8 mouse cellular contexts compared by ENCODE assay signal in genomic region chr8:83389316-83390005, GRCm38 (mm10). TPM values are rescaled to one million over a fixed set of nuclear protein-coding genes. Genes with fewer than 3 reads are reported as not detected.
DNase-seq lines count a peak whose midpoint lies in the region; ATAC-seq and TF ChIP-seq lines count a peak whose summit lies in the region.

Clgn (plus strand) TSS chr8:83389867.

- no peak for TF ChIP-seq CTCF in bone marrow, adult 2 months (IDR thresholded peaks at IDR 0.05; ENCODE audit: control insufficient read depth, insufficient read depth, low read length)

- H3K9ac ChIP-seq in ES-E14 (ENCODE audit: insufficient read depth, low read depth, low read length, poor library complexity, severe bottlenecking): peak within 1 kb of the TSS; percentile 74
- H3K9ac ChIP-seq in embryonic facial prominence, embryonic 15.5 days: peak within 1 kb of the TSS; percentile 15; the same call in 1 of the 2 replicates
- H3K9ac ChIP-seq in lung, embryonic 15.5 days: 0 out of 2 replicates have a peak within 1 kb of the TSS, but pooled peaks have one; percentile 11

- peak within 1 kb of the TSS; percentile 85 for H3K4me2 ChIP-seq in embryonic facial prominence, embryonic 15.5 days (replicated peaks)
- peak within 1 kb of the TSS; percentile 66 for H3K4me2 ChIP-seq in lung, embryonic 15.5 days

- peak; percentile 67 for DNase-seq in ES-E14 (ENCODE audit: low read depth, low spot score)
- peak; percentile 75 for DNase-seq in layer of hippocampus, adult 9-11 months
- peak; percentile 88 for DNase-seq in retina, embryonic 14.5 days (ENCODE audit: low spot score)
- DNase-seq in c-Kit-positive CD71-positive TER-119-positive erythroid progenitor cells, embryonic 14.5 days (ENCODE audit: low spot score): no peak

- peaks cover 25% of the 10 kb centered on the region for H3K27me3 ChIP-seq in embryonic facial prominence, embryonic 15.5 days
- peaks cover 33% of the 10 kb centered on the region for H3K27me3 ChIP-seq in lung, embryonic 15.5 days

- H3K9me3 ChIP-seq in ES-E14 (ENCODE audit: control insufficient read depth, insufficient read depth, low read depth, low read length): no peaks in the 10 kb centered on the region
- no peaks in the 10 kb centered on the region for H3K9me3 ChIP-seq in embryonic facial prominence, embryonic 15.5 days (replicated peaks)
- 0 out of 2 replicates have a peak, but pooled peaks cover 3% of the 10 kb centered on the region for H3K9me3 ChIP-seq in lung, embryonic 15.5 days

- ATAC-seq in embryonic facial prominence, embryonic 15.5 days (ENCODE audit: insufficient number of reproducible peaks, low FRiP score, low TSS enrichment, low read depth): peak; percentile 60; the same call in 1 of the 2 replicates
- peak; percentile 69 to 76 for ATAC-seq in hematopoietic stem cell, adult 5-6 weeks (replicated peaks in 1 of 2; ENCODE audit: insufficient read depth in 1 of 2, low FRiP score in 2 of 2, low TSS enrichment in 1 of 2, low read depth in 1 of 2, poor library complexity in 2 of 2, severe bottlenecking in 2 of 2)
- 0 out of 2 replicates have a peak, but pooled peaks have one; percentile 19 for ATAC-seq in lung, embryonic 15.5 days (ENCODE audit: borderline replicate concordance, extremely low read depth, low FRiP score, low TSS enrichment)

- H3K27ac ChIP-seq in ES-E14 (ENCODE audit: insufficient read depth, low read depth, low read length, poor library complexity, severe bottlenecking): no peak within 1 kb of the TSS
- H3K27ac ChIP-seq in bone marrow, adult 2 months (ENCODE audit: control insufficient read depth, insufficient read depth, low read depth, low read length, poor library complexity): no peak within 1 kb of the TSS
- H3K27ac ChIP-seq in embryonic facial prominence, embryonic 15.5 days (replicated peaks): no peak within 1 kb of the TSS
- H3K27ac ChIP-seq in lung, embryonic 15.5 days: no peak within 1 kb of the TSS

- peaks cover 0 to 5% of the 10 kb centered on the region in 2 experiments; a peak in 3 of 4 replicates for H3K4me1 ChIP-seq in ES-E14 (ENCODE audit: control insufficient read depth in 2 of 2, insufficient read depth in 2 of 2, low read length in 2 of 2, poor library complexity in 1 of 2)
- no peaks in the 10 kb centered on the region for H3K4me1 ChIP-seq in bone marrow, adult 2 months (ENCODE audit: control insufficient read depth, insufficient read depth, low read length)
- H3K4me1 ChIP-seq in embryonic facial prominence, embryonic 15.5 days: peaks cover 7% of the 10 kb centered on the region
- peaks cover 7% of the 10 kb centered on the region; the same call in 1 of the 2 replicates for H3K4me1 ChIP-seq in lung, embryonic 15.5 days

- H3K4me3 ChIP-seq in ES-E14 (ENCODE audit: insufficient read depth in 1 of 2, low read depth in 1 of 2, low read length in 2 of 2, poor library complexity in 1 of 2, severe bottlenecking in 1 of 2): peak within 1 kb of the TSS; percentile 80 to 94
- peak within 1 kb of the TSS; percentile 25 for H3K4me3 ChIP-seq in bone marrow, adult 2 months (replicated peaks; ENCODE audit: control insufficient read depth, low read depth, low read length)
- H3K4me3 ChIP-seq in embryonic facial prominence, embryonic 15.5 days (replicated peaks): peak within 1 kb of the TSS; percentile 48
- H3K4me3 ChIP-seq in lung, embryonic 15.5 days: peak within 1 kb of the TSS; percentile 36

- no peaks in the 10 kb centered on the region for H3K36me3 ChIP-seq in ES-E14 (ENCODE audit: control insufficient read depth, insufficient read depth, low read length, poor library complexity, severe bottlenecking)
- no peaks in the 10 kb centered on the region for H3K36me3 ChIP-seq in embryonic facial prominence, embryonic 15.5 days
- no peaks in the 10 kb centered on the region for H3K36me3 ChIP-seq in lung, embryonic 15.5 days

- no peak for TF ChIP-seq POLR2A in bone marrow, adult 2 months (IDR thresholded peaks at IDR 0.05; ENCODE audit: borderline replicate concordance, control insufficient read depth, low read depth, low read length)

- WGBS in bone marrow, adult 2 months: 4% methylated on average over 41 of the region's 41 CpGs
- 5% methylated on average over 33 of the region's 41 CpGs for WGBS in embryonic facial prominence, embryonic 15.5 days
- 5% methylated on average over 39 of the region's 41 CpGs for WGBS in lung, embryonic 15.5 days

- in situ Hi-C loops in ES-E14 (cut with MboI; ENCODE audit: low sequenced_read_pairs in 2 of 2, unreplicated experiment in 2 of 2): no loop called here

TF ChIP-seq in ES-E14, 5 proteins besides CTCF, POLR2A, EP300 and RAD21:
- TF ChIP-seq CHD2 (IDR thresholded peaks at IDR 0.05; ENCODE audit: low read depth, low read length): no peak
- TF ChIP-seq ZNF384 (IDR thresholded peaks at IDR 0.05; ENCODE audit: low read depth, low read length): no peak
- no peak for TF ChIP-seq MAFK (IDR thresholded peaks at IDR 0.05; ENCODE audit: insufficient read depth, low read depth, low read length)
- TF ChIP-seq ZC3H11A (IDR thresholded peaks at IDR 0.05; ENCODE audit: borderline replicate concordance, low read depth, low read length): no peak
- no peak for TF ChIP-seq HCFC1 (IDR thresholded peaks at IDR 0.05; ENCODE audit: borderline replicate concordance, insufficient read depth, low read length)

RNA-seq across cellular contexts. Expression of gene Clgn, which starts in this region (rescaled TPM):
- total RNA-seq in ES-E14 (2012; rRNA removed): 13.0 and 19.2 TPM in 2 replicates
- 1.1 and 2.6 TPM in 2 replicates for polyA plus RNA-seq in bone marrow, adult 2 months (2011; ENCODE audit: insufficient read depth, insufficient read length, low replicate concordance, missing spikeins)
- 3.1 and 6.0 TPM in 2 replicates for polyA plus RNA-seq in embryonic facial prominence, embryonic 15.5 days (2015; fragmentation: Nextera tagmentation; extraction: Ambion mirVana)
- total RNA-seq in hematopoietic stem cell, adult 5-6 weeks (2017): 0.25 TPM in 1 of 2 replicates, not detected in the other
- polyA plus RNA-seq in lung, embryonic 15.5 days (2015; fragmentation: Nextera tagmentation; extraction: Ambion mirVana): 0.19 and 0.20 TPM in 2 replicates

Comparison
In these comparisons a context has a peak if more than half of its experiments do, and no peak if none do; other contexts are left out.
1. RNA of gene Clgn (total RNA-seq): 13.0 to 19.2 TPM in ES-E14; 0.25 TPM in hematopoietic stem cell, adult 5-6 weeks; every median in the first group is over 10 times any median in the second.
2. Peak in ATAC-seq in hematopoietic stem cell, adult 5-6 weeks; RNA of the gene not detected or under 1 TPM.
3. Peak in ATAC-seq, H3K4me3 ChIP-seq, H3K9ac ChIP-seq and H3K4me2 ChIP-seq in lung, embryonic 15.5 days; RNA of the gene not detected or under 1 TPM.
4. H3K4me3 ChIP-seq: peak in every context shown above with its lines; median percentile 87 in ES-E14; 48 in embryonic facial prominence, embryonic 15.5 days; 36 in lung, embryonic 15.5 days; 25 in bone marrow, adult 2 months.
5. H3K9ac ChIP-seq: peak in every context shown above with its lines; median percentile 74 in ES-E14; 15 in embryonic facial prominence, embryonic 15.5 days; 11 in lung, embryonic 15.5 days.
6. ATAC-seq: peak in every context shown above with its lines; median percentile 72 in hematopoietic stem cell, adult 5-6 weeks; 60 in embryonic facial prominence, embryonic 15.5 days; 19 in lung, embryonic 15.5 days.